Mouse (Mus musculus) limb, embryonic 14.5 days (tissue): ENCODE measurements around the gene Il18r1. TPM values are rescaled to one million over a fixed set of nuclear protein-coding genes. Genes with fewer than 3 reads are reported as not detected.

ENCODE experiments used
- ATAC-seq: fragments of 200-750 bp; cut with Nextera tagmentation; 2 replicates; pipeline ENCODE4 v1.8.0; 2017; ENCODE audit warnings: low read depth, moderate number of reproducible peaks, moderate TSS enrichment; ENCODE audit not compliant: low FRiP score
- DNase-seq: peaks from one replicate; pipeline ENCODE4 v3.0.0-alpha.2; 2015; ENCODE audit warnings: low spot score
- H3K27ac ChIP-seq: fragments of 300-500 bp; sonication (generic); replicated peaks from 2 replicates; pipeline ENCODE4 v1.5.1; 2014; ENCODE audit warnings: low read depth, mild to moderate bottlenecking, low read length, moderate library complexity, mixed read lengths
- H3K27me3 ChIP-seq: fragments of 300-500 bp; sonication (generic); 2 replicates; pipeline ENCODE4 v1.6.1; 2014; ENCODE audit warnings: low read length, mixed read lengths; ENCODE audit not compliant: control insufficient read depth, insufficient read depth
- H3K36me3 ChIP-seq: fragments of 300-500 bp; sonication (generic); 2 replicates; pipeline ENCODE4 v1.6.1; 2014; ENCODE audit warnings: mild to moderate bottlenecking, low read length, moderate library complexity, mixed read lengths; ENCODE audit not compliant: control insufficient read depth, insufficient read depth
- H3K4me1 ChIP-seq: fragments of 300-500 bp; sonication (generic); 2 replicates; pipeline ENCODE4 v1.6.1; 2014; ENCODE audit warnings: antibody characterized with exemption, low read length, mixed read lengths; ENCODE audit not compliant: control insufficient read depth, insufficient read depth
- H3K4me2 ChIP-seq: fragments of 300-500 bp; sonication (generic); replicated peaks from 2 replicates; pipeline ENCODE4 v1.6.1; 2014; ENCODE audit warnings: low read depth, mild to moderate bottlenecking, low read length, moderate library complexity; ENCODE audit not compliant: severe bottlenecking
- H3K4me3 ChIP-seq: fragments of 300-500 bp; sonication (generic); replicated peaks from 2 replicates; pipeline ENCODE4 v1.5.1; 2014; ENCODE audit warnings: low read length
- H3K9ac ChIP-seq: fragments of 300-500 bp; sonication (generic); 2 replicates; pipeline ENCODE4 v1.6.1; 2014; ENCODE audit warnings: mild to moderate bottlenecking, low read depth, low read length, moderate library complexity; ENCODE audit not compliant: severe bottlenecking
- H3K9me3 ChIP-seq: fragments of 300-500 bp; sonication (generic); 2 replicates; pipeline ENCODE4 v1.6.1; 2016; ENCODE audit warnings: low read length; ENCODE audit not compliant: control insufficient read depth
- POLR2A ChIP-seq: fragments of 200-500 bp; IDR thresholded peaks from 2 replicates; pipeline ENCODE4 v1.8.0; 2012; ENCODE audit warnings: inconsistent platforms, mild to moderate bottlenecking, moderate library complexity, borderline replicate concordance; ENCODE audit not compliant: insufficient read depth, insufficient read length; ENCODE audit errors: extremely low read depth
- WGBS: fragments of 180-500 bp; shearing (Covaris S2); extraction: QIAGEN DNeasy Blood & Tissue Kit; methylation state at CpG from one replicate; pipeline ENCODE4 v1.1.7; 2014; 5-methylcytosine and 5-hydroxymethylcytosine counted together
- polyA plus RNA-seq, 2 experiments: library from polyadenylated mRNA; depleted of rRNA in 1 of 2; stranded (reverse) in 1 of 2; unstranded in 1 of 2; fragments of >200 nt; fragmentation: Nextera tagmentation in 1 of 2; extraction: Ambion mirVana in 1 of 2; gene quantifications; 2 replicates each; pipeline versions ENCODE4 v1.2.1 to v1.2.3; 2012 to 2014

The Il18r1 gene
- polyA plus RNA-seq, 2 experiments = 0.29 to 0.34 TPM

GRCm38 (mm10) chr1:40537577-40537976, 72.2 kb downstream of the Il18r1 start:
- H3K27ac ChIP-seq = no peak overlapping the region
- no peaks in the 10 kb centered on the region for H3K9me3 ChIP-seq
- TF ChIP-seq POLR2A = no peak
- 88% methylated on average over 5 of the region's 5 CpGs for WGBS
- no peak for ATAC-seq
- H3K36me3 ChIP-seq = no peaks in the 10 kb centered on the region
- H3K4me1 ChIP-seq = no peaks in the 10 kb centered on the region
- H3K9ac ChIP-seq = no peak overlapping the region
- H3K4me2 ChIP-seq = no peak overlapping the region
- no peak overlapping the region for H3K4me3 ChIP-seq
- no peaks in the 10 kb centered on the region for H3K27me3 ChIP-seq
- DNase-seq = no peak

- Histone ChIP-seq H3K9me3 (no peaks in the 10 kb centered on the region), H3K4me2 (no peak overlapping the region), H3K4me1 (no peaks in the 10 kb centered on the region), H3K27me3 (no peaks in the 10 kb centered on the region), H3K36me3 (no peaks in the 10 kb centered on the region), H3K9ac (no peak overlapping the region), H3K4me3 (no peak overlapping the region), H3K27ac (no peak overlapping the region)
- 0% methylated on average over 2 of the region's 2 CpGs for WGBS
- no peak for TF ChIP-seq POLR2A
- DNase-seq = peak; percentile 71
- ATAC-seq = no peak; the same call in 1 of the 2 replicates
These were observed 79.3 kb downstream of the Il18r1 start for GRCm38 (mm10) chr1:40544650-40545049.

GRCm38 (mm10) chr1:40546645-40547044, 81.3 kb downstream of the Il18r1 start:
- 76% methylated on average over 4 of the region's 4 CpGs for WGBS
- Histone ChIP-seq H3K9ac (no peak overlapping the region), H3K27me3 (no peaks in the 10 kb centered on the region), H3K4me3 (no peak overlapping the region), H3K4me2 (no peak overlapping the region), H3K4me1 (no peaks in the 10 kb centered on the region), H3K36me3 (no peaks in the 10 kb centered on the region), H3K27ac (no peak overlapping the region), H3K9me3 (no peaks in the 10 kb centered on the region)
- ATAC-seq = no peak
- no peak for TF ChIP-seq POLR2A
- DNase-seq = no peak

GRCm38 (mm10) chr1:40547064-40547572, 81.8 kb downstream of the Il18r1 start:
- no peak for TF ChIP-seq POLR2A
- DNase-seq (no peak), ATAC-seq (no peak)

GRCm38 (mm10) chr1:40547762-40548161, 82.4 kb downstream of the Il18r1 start:
- 63% methylated on average over 10 of the region's 10 CpGs for WGBS

More at GRCm38 (mm10) chr1:40547064-40547572, 81.8 kb downstream of the Il18r1 start:
- no peak overlapping the region for H3K27ac ChIP-seq
- H3K27me3 ChIP-seq = no peaks in the 10 kb centered on the region
- H3K9me3 ChIP-seq = no peaks in the 10 kb centered on the region
- no peak overlapping the region for H3K4me3 ChIP-seq
- H3K9ac ChIP-seq = no peak overlapping the region
- H3K36me3 ChIP-seq = no peaks in the 10 kb centered on the region
- WGBS = 72% methylated on average over 11 of the region's 11 CpGs
- no peaks in the 10 kb centered on the region for H3K4me1 ChIP-seq
- H3K4me2 ChIP-seq = no peak overlapping the region

More at GRCm38 (mm10) chr1:40547762-40548161, 82.4 kb downstream of the Il18r1 start:
- no peak for TF ChIP-seq POLR2A
- ATAC-seq (no peak), DNase-seq (no peak)
- no peak overlapping the region for H3K9ac ChIP-seq
- no peaks in the 10 kb centered on the region for H3K4me1 ChIP-seq
- H3K36me3 ChIP-seq = no peaks in the 10 kb centered on the region
- H3K9me3 ChIP-seq = no peaks in the 10 kb centered on the region
- no peak overlapping the region for H3K4me2 ChIP-seq
- no peak overlapping the region for H3K27ac ChIP-seq
- H3K27me3 ChIP-seq = no peaks in the 10 kb centered on the region
- no peak overlapping the region for H3K4me3 ChIP-seq

Other genes with a start within 250 kb of the Il18r1 start
- gene Il1r1, start 240.5 kb upstream of the Il18r1 start, polyA plus RNA-seq (2012; rRNA removed) = 6.6 and 6.7 TPM in 2 replicates
- 11.7 and 12.0 TPM in 2 replicates for gene Il1r1, start 240.5 kb upstream of the Il18r1 start, polyA plus RNA-seq (2014; fragmentation: Nextera tagmentation; extraction: Ambion mirVana)
- 7.6 and 7.8 TPM in 2 replicates for gene Il1rl2, start 140.9 kb upstream of the Il18r1 start, polyA plus RNA-seq (2012; rRNA removed)
- 4.5 and 5.9 TPM in 2 replicates for gene Il1rl2, start 140.9 kb upstream of the Il18r1 start, polyA plus RNA-seq (2014; fragmentation: Nextera tagmentation; extraction: Ambion mirVana)
- gene Il1rl1, start 36.0 kb upstream of the Il18r1 start, polyA plus RNA-seq (2012; rRNA removed) = 4.2 and 5.2 TPM in 2 replicates
- 3.3 and 3.5 TPM in 2 replicates for gene Il1rl1, start 36.0 kb upstream of the Il18r1 start, polyA plus RNA-seq (2014; fragmentation: Nextera tagmentation; extraction: Ambion mirVana)
- 0.18 and 0.24 TPM in 2 replicates for gene Il18rap, start 49.8 kb downstream of the Il18r1 start, polyA plus RNA-seq (2012; rRNA removed)
- 0.18 and 0.28 TPM in 2 replicates for gene Il18rap, start 49.8 kb downstream of the Il18r1 start, polyA plus RNA-seq (2014; fragmentation: Nextera tagmentation; extraction: Ambion mirVana)
- gene Slc9a4, start 114.5 kb downstream of the Il18r1 start, polyA plus RNA-seq (2012; rRNA removed) = 0.04 and 0.09 TPM in 2 replicates
- not detected in 2 replicates for gene Slc9a4, start 114.5 kb downstream of the Il18r1 start, polyA plus RNA-seq (2014; fragmentation: Nextera tagmentation; extraction: Ambion mirVana)
- 2.7 and 3.4 TPM in 2 replicates for gene Slc9a2, start 215.0 kb downstream of the Il18r1 start, polyA plus RNA-seq (2012; rRNA removed)
- gene Slc9a2, start 215.0 kb downstream of the Il18r1 start, polyA plus RNA-seq (2014; fragmentation: Nextera tagmentation; extraction: Ambion mirVana) = 0.72 and 0.87 TPM in 2 replicates